Mouse (Mus musculus) heart, adult 2 months (tissue): ENCODE results near the gene E2f4. TPM values are rescaled to one million over a fixed set of nuclear protein-coding genes. Genes with fewer than 3 reads are reported as not detected.
A peak's percentile ranks its signal among the peaks of the same experiment; 100 is the strongest.

Experiments used
- DNase-seq, 2 experiments: peaks; one replicate each; pipeline ENCODE4 v3.0.0; 2021
- H3K27ac ChIP-seq: fragments of 200-600 bp; 2 replicates; pipeline ENCODE4 v1.8.1; 2022
- H3K27me3 ChIP-seq: fragments of 200-500 bp; 2 replicates; pipeline ENCODE4 v1.6.1; 2012; ENCODE audit warnings: mild to moderate bottlenecking, low read length, inconsistent platforms, mixed read lengths; ENCODE audit not compliant: control insufficient read depth, insufficient read depth
- H3K36me3 ChIP-seq: fragments of 200-500 bp; 2 replicates; pipeline ENCODE4 v1.6.1; 2012; ENCODE audit warnings: low read length, inconsistent platforms; ENCODE audit not compliant: control insufficient read depth, insufficient read depth
- H3K4me1 ChIP-seq: fragments of 200-500 bp; 2 replicates; pipeline ENCODE4 v1.6.1; 2011; ENCODE audit warnings: low read length; ENCODE audit not compliant: control insufficient read depth, insufficient read depth
- H3K4me3 ChIP-seq: fragments of 200-600 bp; 2 replicates; pipeline ENCODE4 v1.8.1; 2022
- H3K79me2 ChIP-seq: fragments of 200-500 bp; replicated peaks from 2 replicates; pipeline ENCODE4 v1.6.1; 2012; ENCODE audit warnings: mild to moderate bottlenecking, inconsistent platforms, low read length, moderate library complexity, mixed read lengths; ENCODE audit not compliant: control insufficient read depth, insufficient read depth
- H3K9ac ChIP-seq: fragments of 200-500 bp; 2 replicates; pipeline ENCODE4 v1.6.1; 2012; ENCODE audit warnings: low read depth, mild to moderate bottlenecking, control low read depth, inconsistent platforms, low read length, mixed read lengths
- CTCF ChIP-seq: fragments of 200-600 bp; IDR thresholded peaks from 2 replicates; pipeline ENCODE4 v1.8.1; 2022; ENCODE audit warnings: antibody characterized with exemption, mild to moderate bottlenecking, moderate library complexity
- EP300 ChIP-seq: fragments of 200-500 bp; IDR thresholded peaks from 2 replicates; pipeline ENCODE4 v1.6.1; 2011; ENCODE audit warnings: low read depth, low read length, control low read depth; ENCODE audit not compliant: insufficient read depth
- POLR2A ChIP-seq: fragments of 200-500 bp; IDR thresholded peaks from 2 replicates; pipeline ENCODE4 v1.6.1; 2011; ENCODE audit warnings: mild to moderate bottlenecking, low read depth, low read length, control low read depth; ENCODE audit not compliant: insufficient read depth
- WGBS: fragments of 180-500 bp; shearing (Covaris S2); methylation state at CpG from one replicate; pipeline ENCODE4 v1.1.7; 2018; 5-methylcytosine and 5-hydroxymethylcytosine counted together
- intact Hi-C: fragments of 180-260 bp; cut with DNase I; formaldehyde crosslinking; loops from one replicate; pipeline ENCODE4 v1.15.1; 2025
- polyA plus RNA-seq: library from polyadenylated mRNA; depleted of rRNA; stranded (reverse); fragments of >200 nt; gene quantifications from 2 replicates; pipeline ENCODE4 v1.2.3, GENCODE M21; 2012
- total RNA-seq, 2 experiments: library from RNA; stranded (reverse); gene quantifications; 2 replicates each; pipeline ENCODE4 v1.2.3; 2021

Gene E2f4
- total and polyA plus RNA-seq, 3 experiments = 21.1 to 61.8 (median 21.5) TPM

- DNase-seq = peak; percentile 84 to 85
- 6% methylated on average over 14 of the region's 14 CpGs for WGBS
- peaks cover 2% of the 10 kb centered on the region; the same call in 1 of the 2 replicates for H3K4me1 ChIP-seq
- no peaks in the 10 kb centered on the region for H3K36me3 ChIP-seq
- intact Hi-C loops = loop anchor here (2.0 kb wide), 2 partner anchors 30 to 36 kb away; partner anchors contain the start of gene D230025D16Rik
- peak within 1 kb of the TSS; percentile 78 for H3K27ac ChIP-seq
- H3K9ac ChIP-seq = peak within 1 kb of the TSS; percentile 37
- H3K27me3 ChIP-seq = no peaks in the 10 kb centered on the region
- peak within 1 kb of the TSS; percentile 76 for H3K4me3 ChIP-seq
- TF ChIP-seq EP300 = no peak
- TF ChIP-seq POLR2A = no peak; the same call in 1 of the 2 replicates
- no peak for TF ChIP-seq CTCF
- H3K79me2 ChIP-seq = no peaks in the 10 kb centered on the region
These were observed 42.5 kb upstream of the E2f4 start, which contains the start of gene B3gnt9 for GRCm38 (mm10) chr8:105254966-105255350. Gene B3gnt9 (minus strand): TSS chr8:105255153.

- Histone ChIP-seq H3K27ac (no peak overlapping the region), H3K27me3 (no peaks in the 10 kb centered on the region), H3K4me3 (no peak overlapping the region), H3K36me3 (no peaks in the 10 kb centered on the region), H3K79me2 (no peaks in the 10 kb centered on the region), H3K9ac (no peak overlapping the region), H3K4me1 (peaks cover 2% of the 10 kb centered on the region; the same call in 1 of the 2 replicates)
- WGBS = 79% methylated on average over 7 of the region's 7 CpGs
- no peak for TF ChIP-seq POLR2A
- TF ChIP-seq CTCF = no peak
- TF ChIP-seq EP300 = no peak
- DNase-seq = no peak
- intact Hi-C loops = no loop called here
These were observed 39.9 kb upstream of the E2f4 start for GRCm38 (mm10) chr8:105257318-105258114.

- Histone ChIP-seq H3K36me3 (no peaks in the 10 kb centered on the region), H3K4me3 (peak overlapping the region; percentile 47), H3K4me1 (peaks cover 2% of the 10 kb centered on the region; the same call in 1 of the 2 replicates), H3K27ac (no peak overlapping the region), H3K79me2 (no peaks in the 10 kb centered on the region), H3K27me3 (no peaks in the 10 kb centered on the region), H3K9ac (no peak overlapping the region)
- DNase-seq = no peak
- TF ChIP-seq CTCF (no peak), POLR2A (no peak), EP300 (no peak)
- 41% methylated on average over 55 of the region's 55 CpGs for WGBS
- intact Hi-C loops = no loop called here
These were observed 38.3 kb upstream of the E2f4 start for GRCm38 (mm10) chr8:105258911-105259720.

- Histone ChIP-seq H3K36me3 (no peaks in the 10 kb centered on the region), H3K9ac (no peak overlapping the region), H3K79me2 (no peaks in the 10 kb centered on the region), H3K4me3 (peak overlapping the region; percentile 47), H3K27ac (no peak overlapping the region), H3K4me1 (peaks cover 2% of the 10 kb centered on the region; the same call in 1 of the 2 replicates), H3K27me3 (no peaks in the 10 kb centered on the region)
- intact Hi-C loops = loop anchor here (10.0 kb wide), 1 partner anchor 605 kb away; no protein-coding TSS in a partner anchor
- peak; percentile 76 to 86 for DNase-seq
- TF ChIP-seq EP300 = 0 out of 2 replicates have a peak, but pooled peaks have one; percentile 44
- TF ChIP-seq POLR2A = no peak
- 8% methylated on average over 30 of the region's 30 CpGs for WGBS
These were observed 37.6 kb upstream of the E2f4 start for GRCm38 (mm10) chr8:105259721-105260320.

- 88% methylated on average over 7 of the region's 7 CpGs for WGBS
- no peaks in the 10 kb centered on the region for H3K36me3 ChIP-seq
- H3K27me3 ChIP-seq = no peaks in the 10 kb centered on the region
- intact Hi-C loops = loop anchor here (10.0 kb wide), 1 partner anchor 606 kb away; no protein-coding TSS in a partner anchor
- TF ChIP-seq POLR2A (no peak), CTCF (no peak), EP300 (no peak)
- no peak for DNase-seq
- H3K79me2 ChIP-seq = no peaks in the 10 kb centered on the region
- no peak overlapping the region for H3K4me3 ChIP-seq
- peaks cover 4% of the 10 kb centered on the region; the same call in 1 of the 2 replicates for H3K4me1 ChIP-seq
- no peak overlapping the region for H3K9ac ChIP-seq
- H3K27ac ChIP-seq = no peak overlapping the region
These were observed 36.9 kb upstream of the E2f4 start for GRCm38 (mm10) chr8:105260371-105261099.
